Mouse (Mus musculus): ENCODE results near the gene Bahcc1.

Gene Bahcc1

DNA sequence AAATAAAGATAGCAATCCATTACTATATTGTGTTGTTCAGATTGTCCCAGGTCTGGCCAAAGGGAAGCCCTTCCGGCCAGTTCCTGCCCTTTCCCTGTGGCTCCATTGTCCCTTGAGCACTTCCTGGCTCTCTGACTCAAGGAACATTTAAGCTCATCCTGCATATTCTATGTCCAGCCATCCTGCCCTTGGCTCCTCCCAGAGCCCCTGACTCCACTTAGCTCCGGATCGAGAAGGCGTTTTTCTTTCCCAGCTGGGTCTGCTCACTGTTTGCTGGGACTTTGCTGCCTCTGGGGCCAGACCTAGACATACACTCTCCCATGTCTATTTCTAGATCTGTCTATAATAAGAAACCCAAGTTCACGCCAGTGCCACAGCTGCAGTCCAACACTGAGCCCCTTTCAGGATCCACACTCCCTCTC, 26.1 kb upstream of the Bahcc1 start:
- DNase-seq (ENCODE audit: low read depth, low spot score) = no peak

DNA sequence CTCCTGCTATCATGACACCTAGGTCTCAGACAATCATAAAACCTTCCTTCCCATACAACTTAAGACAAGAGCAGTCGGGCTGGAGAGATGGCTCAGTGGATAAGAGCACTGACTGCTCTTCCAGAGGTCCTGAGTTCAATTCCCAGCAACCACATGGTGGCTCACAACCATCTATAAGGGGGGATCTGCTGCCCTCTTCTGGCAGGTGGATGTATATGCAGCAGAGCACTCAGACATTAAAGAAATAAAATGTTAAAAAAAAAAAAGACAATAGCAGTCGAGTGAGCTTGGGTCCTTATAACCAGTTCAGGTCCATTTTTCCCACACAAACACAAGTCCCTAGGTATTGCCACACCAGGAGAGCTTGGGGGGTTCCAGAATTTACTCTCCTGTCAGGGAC, 23.9 kb upstream of the Bahcc1 start:
- no peak for DNase-seq (ENCODE audit: low read depth, low spot score)

DNA sequence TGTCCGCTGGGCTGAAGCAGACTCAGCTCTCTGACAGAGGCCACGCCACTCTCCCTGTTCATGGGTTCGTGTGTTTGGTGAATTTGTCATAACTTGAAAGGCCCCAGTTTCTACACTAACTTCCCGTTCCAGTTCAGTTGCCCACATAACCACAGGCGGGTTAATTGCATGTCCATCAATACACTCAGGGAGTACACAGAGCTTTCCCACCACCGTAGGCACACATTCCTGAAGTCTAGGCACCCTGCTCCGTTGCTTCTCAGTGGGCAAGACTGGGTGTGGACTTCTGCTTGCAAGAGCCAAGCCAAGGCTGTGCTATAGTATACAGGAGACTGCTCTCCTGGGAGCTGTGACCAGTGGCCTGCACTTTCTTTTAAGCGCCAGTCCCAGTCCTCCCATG, 23.3 kb upstream of the Bahcc1 start:
- DNase-seq (ENCODE audit: low read depth, low spot score) = no peak

DNA sequence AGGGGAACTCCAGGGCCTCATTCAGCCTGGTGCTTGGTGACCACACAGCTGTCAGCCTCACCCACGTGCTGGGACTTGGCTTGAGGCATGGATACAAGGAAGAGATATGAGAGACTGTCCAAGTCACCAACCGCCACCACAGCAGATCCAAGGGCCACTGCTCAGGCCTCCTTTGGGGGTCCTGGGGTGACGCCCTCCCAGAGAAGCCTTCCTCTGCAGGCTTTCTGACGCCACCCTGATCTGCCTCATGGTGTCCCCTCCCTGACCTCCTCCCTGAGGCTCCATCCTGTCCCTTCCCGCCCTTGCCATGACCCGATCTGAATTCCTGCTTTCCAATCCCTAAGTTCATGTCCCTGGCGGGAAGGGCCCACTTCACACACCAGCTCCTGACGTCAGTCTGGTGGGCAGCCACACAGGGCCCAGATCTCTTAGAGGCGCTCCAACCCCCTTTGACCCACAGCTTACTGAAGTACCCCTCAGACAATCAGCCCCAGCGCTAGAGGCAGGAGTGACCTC, 17.0 kb upstream of the Bahcc1 start:
- DNase-seq (ENCODE audit: low read depth, low spot score) = no peak

DNA sequence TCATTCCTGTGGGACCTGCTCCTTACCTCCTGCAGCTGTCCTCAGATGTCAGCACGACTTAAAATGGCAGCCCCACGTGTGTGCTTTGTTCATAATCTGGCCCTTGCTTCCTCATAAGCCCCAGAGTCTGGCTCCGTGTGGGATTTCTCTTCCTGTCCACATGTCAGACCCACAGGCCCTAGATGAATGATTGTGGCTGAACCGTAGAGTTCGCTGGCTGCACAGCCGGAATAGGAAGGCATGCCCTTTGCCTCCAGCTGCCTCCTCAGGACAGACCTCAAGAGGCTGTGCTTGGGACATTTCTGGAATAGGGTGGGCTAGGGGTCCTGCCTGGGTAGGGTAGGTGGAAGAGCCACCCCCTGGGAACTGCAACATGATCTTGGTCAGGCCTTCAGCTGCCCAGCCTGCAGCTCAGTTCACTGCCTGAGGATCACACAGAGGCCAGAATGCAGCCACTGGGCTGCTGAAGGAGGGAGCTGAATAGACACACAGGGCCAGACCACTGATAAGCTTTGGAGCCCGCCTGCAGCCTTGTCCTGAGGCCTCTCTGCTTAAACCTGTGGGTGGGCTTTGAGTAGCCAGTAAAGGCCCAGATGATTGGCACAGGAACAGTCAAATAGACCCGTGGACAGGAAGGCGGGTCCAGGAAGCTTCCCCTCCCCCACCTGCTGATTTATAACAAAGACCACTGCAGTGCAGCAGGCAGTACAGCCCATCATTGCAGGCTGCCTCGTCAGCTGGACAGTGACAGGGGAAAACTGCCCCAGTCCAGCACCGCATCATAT, 16.0 kb upstream of the Bahcc1 start:
- DNase-seq (ENCODE audit: low read depth, low spot score) = no peak

DNA sequence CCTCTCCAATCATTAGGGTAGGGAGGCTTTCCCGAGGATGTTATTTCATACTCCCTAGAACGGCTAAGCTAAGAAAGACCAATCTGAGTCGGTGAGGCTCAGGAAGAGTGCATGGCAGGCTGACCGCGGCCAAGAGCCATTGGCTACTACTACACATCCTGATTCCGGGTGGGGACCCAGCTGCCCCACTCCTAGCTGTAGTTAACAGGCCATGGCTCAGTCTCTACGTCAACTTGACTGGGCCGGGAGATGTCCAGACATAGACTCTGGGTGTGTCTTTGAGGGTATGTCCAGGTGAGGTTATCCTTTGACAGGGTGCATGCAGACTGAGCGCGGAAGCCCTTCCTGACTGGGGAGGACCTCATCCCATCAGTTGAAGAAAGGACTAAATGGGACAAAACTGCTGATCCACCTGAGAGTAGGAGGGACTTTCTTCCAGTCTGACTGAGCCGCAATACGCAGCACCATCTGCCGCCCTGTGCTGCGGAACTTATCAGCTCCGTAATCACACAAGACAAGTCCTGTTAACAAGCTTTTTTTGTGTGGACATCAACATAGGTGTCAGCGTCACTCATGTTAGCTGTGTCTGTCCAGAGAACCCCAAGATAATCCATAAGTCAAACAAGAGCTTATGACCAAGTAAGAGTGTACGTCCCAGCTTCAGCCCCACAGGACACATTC, 14.4 kb upstream of the Bahcc1 start:
- DNase-seq (ENCODE audit: low read depth, low spot score) = no peak

DNA sequence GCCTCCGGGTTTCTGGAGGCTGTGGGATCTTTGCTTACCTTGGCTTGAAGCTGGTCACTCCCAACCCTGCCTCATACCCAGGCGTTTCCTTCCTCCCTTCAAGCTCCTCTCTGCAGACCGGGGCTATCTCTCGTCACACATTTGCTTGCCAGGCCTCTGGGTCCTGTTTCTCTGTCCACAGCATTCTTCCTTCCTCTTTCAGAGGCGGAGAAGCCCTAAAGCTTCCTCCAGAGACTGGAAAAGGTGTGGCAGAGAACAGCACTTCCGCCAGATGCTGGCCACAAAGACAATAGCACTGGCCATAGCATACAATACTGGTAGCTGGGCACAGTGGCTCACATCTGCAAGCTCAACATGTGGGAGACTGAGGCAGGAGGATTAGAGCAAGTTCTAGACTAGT, 13.8 kb upstream of the Bahcc1 start:
- DNase-seq (ENCODE audit: low read depth, low spot score) = no peak

DNA sequence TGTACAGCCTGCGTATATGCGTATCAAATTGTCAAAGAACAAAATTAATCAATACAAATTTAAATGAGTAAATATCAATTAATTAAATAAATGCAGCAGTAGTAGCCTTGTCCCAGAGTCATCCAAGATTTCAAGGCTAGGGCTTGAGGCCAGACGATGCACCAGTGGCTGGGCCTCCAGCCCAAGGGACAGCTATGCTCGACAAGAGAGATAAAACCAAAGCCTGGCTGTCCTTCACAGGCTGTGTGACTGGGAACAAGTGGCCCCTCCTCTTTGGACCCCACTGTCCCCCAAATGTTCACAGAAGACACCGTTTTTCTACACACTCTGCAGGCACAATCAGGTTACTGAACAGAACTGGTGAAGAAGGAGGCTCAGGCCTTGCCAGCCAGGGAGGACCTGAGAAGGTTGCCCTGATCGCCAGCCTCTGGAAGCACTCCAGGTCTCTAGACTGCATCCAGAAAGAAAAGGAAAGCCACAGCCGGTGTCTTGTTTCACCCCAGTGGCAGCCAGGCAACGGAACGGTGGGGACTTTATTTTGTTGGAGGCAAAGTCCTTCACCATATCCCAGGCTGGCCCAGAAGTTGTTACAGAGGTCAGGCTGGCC, 12.7 kb upstream of the Bahcc1 start:
- no peak for DNase-seq (ENCODE audit: low read depth, low spot score)

DNA sequence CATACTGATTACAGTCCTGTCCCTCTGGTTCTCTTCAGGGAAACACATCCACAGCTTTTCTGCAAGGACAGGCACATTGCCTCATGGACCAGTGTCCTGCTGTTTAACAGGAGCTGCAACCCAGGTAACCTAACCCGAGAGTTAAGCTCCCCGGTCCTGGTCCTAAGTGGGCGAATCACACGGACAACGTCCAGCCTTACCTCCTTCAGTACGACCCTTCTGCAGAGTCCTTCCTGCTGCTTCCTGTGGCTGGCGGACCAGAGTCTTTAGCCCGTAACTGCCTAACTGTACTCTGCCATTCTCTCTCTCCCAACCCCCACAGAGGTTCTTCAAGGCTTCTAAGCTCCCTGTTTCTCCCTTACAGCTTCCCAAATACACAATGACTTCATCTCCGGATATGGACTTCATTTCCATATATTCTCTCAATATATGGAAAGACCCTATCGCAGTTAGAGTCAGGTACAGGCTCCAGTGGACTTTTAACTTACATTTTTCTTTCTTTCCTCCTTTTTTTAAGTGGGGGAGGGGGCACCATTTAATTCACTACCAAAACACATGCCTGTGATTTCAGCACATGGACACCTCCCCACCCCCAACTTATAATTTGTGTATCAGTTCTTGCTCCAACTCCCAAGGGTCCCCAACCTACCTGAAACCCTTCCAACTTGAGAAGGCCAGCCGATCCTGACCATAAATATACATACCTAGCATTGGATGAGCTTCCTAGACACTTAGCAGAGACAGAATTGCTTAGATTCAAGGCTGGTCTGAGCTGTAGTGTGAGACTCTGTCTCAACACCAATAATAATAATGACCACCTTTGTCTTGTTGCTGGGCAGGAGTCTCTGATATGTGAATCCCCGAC, 11.6 kb upstream of the Bahcc1 start:
- no peak for DNase-seq (ENCODE audit: low read depth, low spot score)

DNA sequence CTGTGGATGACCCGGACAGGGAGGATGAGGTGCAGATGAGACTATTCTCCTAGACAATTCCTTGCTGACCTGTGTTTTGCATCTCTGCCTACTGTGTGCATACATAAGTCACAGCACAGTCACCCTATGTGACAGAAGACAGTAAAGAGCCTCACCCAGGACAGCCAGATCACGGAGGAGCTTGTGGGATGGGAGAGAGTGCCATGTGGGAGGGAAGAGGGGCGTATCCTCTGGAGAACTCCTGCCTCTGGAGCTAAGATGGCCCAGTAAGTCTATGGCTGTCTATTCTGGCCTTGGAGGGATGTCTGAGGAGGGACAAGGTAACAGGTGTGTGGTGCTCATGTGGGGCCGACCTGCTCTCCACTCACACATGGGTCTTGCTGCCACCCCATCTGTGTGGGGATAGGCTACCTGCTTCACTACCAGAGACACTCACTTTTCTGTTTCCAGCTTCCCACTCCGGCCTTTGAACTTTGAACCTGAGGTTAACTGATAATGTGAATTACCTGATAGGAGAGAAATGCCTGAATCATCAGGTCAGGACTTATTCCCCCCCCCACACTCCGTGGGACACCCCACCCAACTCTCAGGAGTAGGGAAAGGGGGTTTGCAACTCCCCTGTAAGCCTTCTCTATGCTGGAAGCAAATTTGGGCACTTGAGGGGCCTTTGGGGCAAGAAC, 10.2 kb upstream of the Bahcc1 start:
- no peak for DNase-seq (ENCODE audit: low read depth, low spot score)

DNA sequence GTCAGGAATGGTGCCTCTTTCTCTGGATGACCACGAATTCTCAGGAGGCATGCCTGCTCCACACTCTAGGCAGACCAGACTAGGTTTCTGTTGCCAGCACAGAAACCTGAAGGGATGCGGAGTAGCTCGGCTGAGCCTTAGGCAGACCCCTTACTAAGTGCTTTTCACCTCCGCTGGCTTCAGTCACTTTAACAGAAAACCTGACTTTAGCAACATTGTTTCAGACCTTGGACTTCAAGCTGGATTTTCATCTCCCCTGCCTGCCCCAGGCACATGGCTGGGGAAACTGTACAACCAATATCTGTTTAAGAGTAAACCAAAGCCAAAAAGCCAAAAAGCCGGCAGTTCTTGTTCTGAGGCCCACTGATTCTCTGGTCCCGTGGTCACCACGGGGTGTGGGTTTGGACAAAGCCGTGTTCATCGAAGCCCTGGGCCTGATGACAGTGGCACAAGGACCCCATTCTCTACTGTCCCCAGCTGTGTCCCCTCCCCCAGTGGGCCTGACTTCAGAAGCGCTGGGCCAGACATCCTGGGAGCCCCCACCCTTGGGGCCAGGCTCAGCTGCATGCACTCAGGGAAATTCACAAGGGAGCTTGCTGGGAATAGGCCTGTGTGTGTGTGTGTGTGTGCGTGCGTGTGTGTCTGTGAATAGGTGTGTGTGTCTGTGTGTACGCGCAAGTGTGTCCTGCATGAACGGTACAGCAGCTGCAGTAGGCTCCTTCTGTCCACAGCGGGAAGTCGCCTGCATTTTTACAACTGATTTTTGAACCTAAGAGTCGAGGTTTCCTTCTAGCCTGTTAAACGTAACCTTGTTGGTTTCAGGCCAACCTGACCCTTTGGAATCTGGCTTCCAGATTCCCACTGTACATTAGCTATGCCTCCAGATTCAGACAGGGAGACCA, 8.9 kb upstream of the Bahcc1 start:
- no peak for DNase-seq (ENCODE audit: low read depth, low spot score)

DNA sequence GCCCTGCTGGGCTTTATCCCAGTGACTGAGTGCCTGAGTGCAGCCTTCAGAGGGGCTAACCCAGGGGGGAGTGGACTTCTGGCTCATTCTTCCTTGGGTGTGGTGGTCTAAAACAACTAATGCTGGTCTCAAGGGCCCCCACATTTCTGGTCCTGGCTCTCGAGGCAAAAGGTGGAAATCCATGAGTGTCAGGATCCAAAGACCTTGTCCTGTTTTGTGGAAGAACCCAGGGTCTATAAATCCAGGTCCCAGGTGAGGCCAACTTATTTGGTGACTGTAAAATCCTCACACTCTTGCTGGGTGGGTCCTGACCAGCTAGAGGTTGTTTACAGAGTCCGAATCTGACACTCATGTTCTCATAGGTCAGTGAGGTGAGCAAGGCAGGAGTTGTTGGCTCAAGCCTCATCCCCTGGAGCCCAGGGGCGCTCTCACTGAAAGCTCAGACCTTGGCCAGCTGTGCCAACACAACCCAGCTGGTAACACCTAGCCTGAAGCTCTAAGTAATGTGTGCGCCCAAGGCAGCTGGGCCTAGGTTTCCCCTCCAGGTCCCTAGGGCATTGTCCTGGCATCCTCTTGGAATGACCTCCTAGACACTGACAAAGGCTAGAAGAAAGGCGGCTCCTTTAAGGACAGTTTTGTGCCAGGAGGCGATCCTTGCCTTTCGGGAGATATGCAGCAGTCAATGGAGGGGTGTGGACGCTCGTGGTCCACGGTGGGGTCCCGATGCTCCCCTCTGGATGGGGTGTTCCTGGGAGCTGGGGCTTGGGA, 8.1 kb upstream of the Bahcc1 start:
- DNase-seq (ENCODE audit: low read depth, low spot score) = no peak

DNA sequence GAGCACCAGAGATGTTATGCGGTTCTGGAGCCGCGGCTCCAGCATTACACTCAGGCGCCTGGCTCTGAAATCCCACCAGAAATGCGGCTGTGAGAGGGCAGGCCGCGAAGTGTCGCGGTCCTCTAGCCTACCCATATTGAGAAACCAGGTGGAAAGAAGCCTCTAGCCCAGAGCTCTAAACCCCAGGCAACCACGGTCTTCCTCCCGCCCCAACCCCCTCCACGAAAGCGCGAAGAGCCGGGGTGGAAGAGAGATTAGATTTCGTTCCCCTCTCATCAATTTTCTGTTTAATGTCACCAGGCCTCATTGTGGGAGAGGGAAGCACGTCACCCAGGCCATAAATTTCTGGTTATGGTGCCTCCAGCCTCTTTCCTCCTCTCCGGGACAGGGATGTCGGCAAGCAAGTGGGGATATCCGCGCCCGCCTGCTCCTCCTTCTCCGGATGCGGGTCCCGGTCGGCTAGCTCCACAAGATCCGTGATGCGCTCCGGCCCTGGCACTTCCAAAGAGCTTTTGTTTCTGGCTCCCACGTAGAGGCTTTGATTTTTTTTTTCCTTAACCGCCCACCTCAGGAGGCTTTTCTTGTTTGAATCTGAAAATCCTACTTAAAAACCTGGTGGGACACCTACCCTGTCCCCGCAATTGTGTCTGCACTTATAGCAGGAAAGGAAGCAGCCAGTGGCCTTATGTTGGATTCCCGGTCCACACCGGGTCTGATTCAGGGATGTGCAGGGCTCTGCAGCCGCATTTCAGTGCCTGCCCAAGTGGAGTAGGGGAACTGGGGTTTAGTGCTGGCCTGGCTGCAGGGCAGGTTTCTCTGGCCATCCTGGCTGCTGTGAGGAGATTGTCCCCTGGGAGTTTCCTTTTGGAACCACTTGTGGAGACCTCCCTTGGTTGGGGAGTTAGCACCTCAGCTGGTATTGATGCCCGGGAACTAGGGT, 7.2 kb upstream of the Bahcc1 start:
- no peak for DNase-seq (ENCODE audit: low read depth, low spot score)

DNA sequence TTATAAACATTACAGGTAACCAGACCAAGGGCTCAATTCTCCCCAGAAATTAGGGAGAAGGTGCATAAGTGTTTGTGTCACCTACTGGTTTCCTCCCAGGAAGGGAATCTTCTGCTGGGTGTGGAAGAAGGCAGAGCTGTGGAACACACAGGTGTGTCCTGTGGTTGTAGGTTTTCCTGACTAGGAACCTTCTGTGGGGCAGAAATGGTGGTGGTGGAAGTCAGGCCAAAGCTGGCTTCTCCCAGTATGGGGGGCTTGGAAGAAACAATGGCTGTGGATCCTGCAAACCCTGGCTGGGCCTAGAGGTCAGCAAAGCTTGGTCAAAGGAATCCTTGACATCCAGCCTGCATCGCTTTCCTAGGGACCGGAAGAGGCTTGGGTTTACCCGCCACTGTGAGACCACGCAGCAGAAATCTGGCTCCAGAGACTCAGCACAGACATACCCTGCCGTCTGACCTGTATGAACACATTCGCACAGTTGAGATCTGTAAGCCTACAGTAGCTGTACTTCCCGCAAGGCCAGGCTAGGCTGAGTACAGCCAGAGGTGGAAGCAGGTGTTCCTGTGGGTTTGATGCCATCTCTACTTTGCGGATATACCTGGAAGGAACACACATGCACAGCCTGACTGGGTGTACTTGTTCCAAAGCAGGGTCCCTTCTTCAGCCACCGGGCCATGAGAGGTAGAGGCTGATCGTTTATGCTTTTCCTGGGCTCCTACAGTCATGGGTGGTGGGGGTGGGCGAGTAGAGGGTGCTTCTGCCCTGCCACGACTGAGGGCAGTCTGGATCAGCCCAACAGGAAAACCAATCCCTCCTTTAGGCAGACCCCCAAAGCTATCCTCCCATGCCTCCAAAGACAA, 6.1 kb upstream of the Bahcc1 start:
- no peak for DNase-seq (ENCODE audit: low read depth, low spot score)

DNA sequence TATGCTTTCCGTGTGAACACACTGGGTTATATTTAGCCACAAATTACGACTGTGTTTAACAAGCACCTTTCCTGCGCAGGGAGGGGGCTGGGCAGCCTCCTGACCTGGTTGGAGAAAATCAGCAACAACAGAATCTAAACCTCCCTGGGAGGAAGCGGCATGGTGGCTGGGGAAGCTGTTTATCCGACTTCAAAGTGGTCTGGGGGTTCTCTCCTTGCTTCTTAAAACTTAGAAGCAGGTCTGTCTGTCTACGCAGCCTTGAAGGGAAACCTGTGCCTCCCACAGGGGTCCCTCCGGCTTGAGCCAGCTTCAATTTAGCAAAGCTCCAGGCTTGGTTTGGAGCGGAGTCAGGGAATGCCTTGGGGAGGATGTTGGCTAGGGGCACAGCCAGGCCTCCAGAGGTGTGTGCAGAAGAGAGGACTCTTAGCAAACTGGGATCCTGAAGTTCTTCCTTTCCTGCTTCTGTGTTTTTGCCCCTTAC, 5.1 kb upstream of the Bahcc1 start:
- DNase-seq (ENCODE audit: low read depth, low spot score) = no peak

DNA sequence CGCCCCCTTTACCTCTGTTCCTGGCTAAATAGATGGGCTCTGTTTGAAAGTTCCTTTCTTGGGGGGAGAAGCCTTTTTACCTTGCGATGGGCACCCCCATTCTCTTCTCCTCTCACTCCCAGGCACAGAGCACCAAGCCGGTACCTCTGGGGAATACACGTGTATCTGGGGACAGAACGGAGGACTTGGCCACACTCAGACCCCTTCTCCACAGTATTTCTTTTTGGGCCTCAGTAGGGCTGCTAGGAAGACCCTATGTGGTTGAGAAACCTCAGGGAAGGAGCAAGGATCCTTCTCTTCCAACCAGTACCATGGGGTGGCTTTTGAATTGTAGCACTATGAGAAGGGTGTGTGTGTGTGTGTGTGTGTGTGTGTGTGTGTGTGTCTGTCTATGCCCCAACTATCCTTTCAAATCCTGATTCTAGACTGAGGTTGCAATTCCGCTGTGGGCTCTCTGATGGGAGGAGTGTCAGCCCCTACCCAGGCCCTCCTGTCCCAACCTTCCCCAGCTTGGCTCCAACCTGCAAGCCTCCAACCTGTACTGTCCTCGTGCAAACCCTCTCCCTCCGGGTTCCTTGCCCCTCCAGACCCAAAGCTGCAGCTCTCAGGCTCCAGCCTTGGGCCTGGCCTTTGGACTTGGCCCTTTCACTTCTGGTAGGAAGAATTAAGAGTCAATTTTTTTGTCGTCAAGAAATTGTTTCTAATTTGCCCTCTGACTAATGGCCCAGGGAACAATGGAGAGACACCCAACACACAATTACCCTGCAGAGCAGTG, 4.4 kb upstream of the Bahcc1 start:
- DNase-seq (ENCODE audit: low read depth, low spot score) = no peak

All from embryo, embryonic 11.5 days (tissue).